Mouse (Mus musculus): ENCODE results near the gene Ndc1. TPM values are rescaled to one million over a fixed set of nuclear protein-coding genes. Genes with fewer than 3 reads are reported as not detected.

Ndc1 gene
- polyA plus RNA-seq, 1 experiment from 2014 or later = 47.4 TPM

DNA sequence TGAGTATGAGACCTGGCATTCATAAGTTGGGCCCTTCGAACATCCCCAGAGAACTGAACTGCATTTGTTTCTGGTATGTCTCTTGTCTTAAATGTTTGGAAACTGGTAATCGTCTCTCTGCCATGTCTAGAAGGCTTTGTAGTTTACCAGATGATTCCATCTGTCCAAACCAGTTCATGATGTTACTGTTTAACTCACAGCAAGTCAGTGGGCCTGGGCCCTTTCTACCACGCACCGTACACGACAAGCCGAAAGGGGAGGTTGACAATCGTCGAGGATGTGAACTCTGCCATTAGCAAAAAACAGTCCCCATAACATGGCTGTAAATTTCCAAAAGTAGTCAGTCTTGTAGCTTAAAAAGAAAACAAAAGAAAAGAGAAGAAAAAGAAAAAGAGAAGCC lies 71.2 kb downstream of the Ndc1 start:
- Histone ChIP-seq H3K27me3 (replicated peaks; ENCODE audit: control insufficient read depth, insufficient read depth, low read length) (peaks cover 52% of the 10 kb centered on the region), H3K4me2 (no peak overlapping the region), H3K9me3 (ENCODE audit: control insufficient read depth, low read length) (no peaks in the 10 kb centered on the region), H3K36me3 (ENCODE audit: control insufficient read depth, insufficient read depth, low read length) (no peaks in the 10 kb centered on the region), H3K4me1 (replicated peaks; ENCODE audit: control insufficient read depth, insufficient read depth, low read length) (peaks cover 15% of the 10 kb centered on the region), H3K27ac (ENCODE audit: low read depth, low read length) (no peak overlapping the region), H3K4me3 (ENCODE audit: low read depth, low read length) (no peak overlapping the region), H3K9ac (ENCODE audit: low read depth, low read length) (no peak overlapping the region)
- 83% methylated on average over 8 of the region's 8 CpGs for WGBS
- DNase-seq (ENCODE audit: low spot score) (no peak), ATAC-seq (replicated peaks; ENCODE audit: low FRiP score) (no peak)

DNA sequence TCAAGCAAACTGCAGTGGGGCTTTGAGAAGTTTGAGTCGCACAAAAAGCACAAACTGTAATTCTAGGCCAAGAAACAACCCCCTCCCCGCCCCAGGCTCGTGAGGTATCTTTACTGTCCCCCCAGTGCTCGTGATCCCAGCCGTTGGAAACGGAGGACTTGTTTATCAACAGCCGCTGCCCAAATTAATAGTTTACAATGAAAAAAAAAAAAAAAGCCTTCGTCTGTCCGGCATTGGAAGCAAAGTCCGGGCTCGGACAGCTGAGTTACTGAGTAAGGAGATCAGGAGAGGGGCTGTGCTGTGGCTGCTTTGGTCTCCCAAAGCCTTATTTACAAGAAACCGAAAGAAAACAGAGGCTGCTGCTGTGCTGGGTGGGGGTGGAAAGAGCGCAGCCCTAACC lies 72.7 kb downstream of the Ndc1 start:
- DNase-seq (ENCODE audit: low spot score) = no peak
- no peaks in the 10 kb centered on the region for H3K9me3 ChIP-seq (ENCODE audit: control insufficient read depth, low read length)
- peaks cover 5% of the 10 kb centered on the region for H3K4me1 ChIP-seq (replicated peaks; ENCODE audit: control insufficient read depth, insufficient read depth, low read length)
- H3K4me3 ChIP-seq (ENCODE audit: low read depth, low read length) = peak overlapping the region; percentile 31
- no peaks in the 10 kb centered on the region for H3K36me3 ChIP-seq (ENCODE audit: control insufficient read depth, insufficient read depth, low read length)
- no peak for ATAC-seq (replicated peaks; ENCODE audit: low FRiP score)
- H3K27me3 ChIP-seq (replicated peaks; ENCODE audit: control insufficient read depth, insufficient read depth, low read length) = peaks cover 40% of the 10 kb centered on the region
- peak overlapping the region; percentile 49 for H3K4me2 ChIP-seq
- no peak overlapping the region for H3K27ac ChIP-seq (ENCODE audit: low read depth, low read length)
- H3K9ac ChIP-seq (ENCODE audit: low read depth, low read length) = peak overlapping the region; percentile 4; the same call in 1 of the 2 replicates
- 23% methylated on average over 13 of the region's 13 CpGs for WGBS

DNA sequence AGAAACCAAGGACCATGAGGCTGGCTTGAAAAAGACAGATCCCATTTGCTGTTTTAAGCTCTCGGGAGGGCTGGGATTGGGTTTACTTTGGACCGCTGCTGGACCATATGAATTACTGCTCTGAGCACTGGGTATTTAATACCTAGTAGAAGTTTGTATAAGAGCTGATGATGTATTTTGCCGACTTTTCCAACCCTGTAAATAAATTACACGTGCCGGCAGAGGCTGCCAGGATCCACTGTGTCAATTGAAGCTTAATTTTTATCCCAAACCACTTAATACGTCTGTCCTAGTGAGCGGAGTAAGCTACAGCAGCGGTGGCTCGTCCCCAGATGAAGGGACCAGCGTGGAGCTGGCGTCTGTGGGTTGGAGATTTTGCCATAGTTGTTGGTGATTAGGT lies 74.7 kb downstream of the Ndc1 start:
- DNase-seq (ENCODE audit: low spot score) (no peak), ATAC-seq (replicated peaks; ENCODE audit: low FRiP score) (no peak)
- no peak overlapping the region for H3K27ac ChIP-seq (ENCODE audit: low read depth, low read length)
- no peaks in the 10 kb centered on the region for H3K36me3 ChIP-seq (ENCODE audit: control insufficient read depth, insufficient read depth, low read length)
- 74% methylated on average over 11 of the region's 11 CpGs for WGBS
- H3K9ac ChIP-seq (ENCODE audit: low read depth, low read length) = no peak overlapping the region
- H3K4me1 ChIP-seq (replicated peaks; ENCODE audit: control insufficient read depth, insufficient read depth, low read length) = no peaks in the 10 kb centered on the region
- no peaks in the 10 kb centered on the region for H3K9me3 ChIP-seq (ENCODE audit: control insufficient read depth, low read length)
- no peak overlapping the region for H3K4me3 ChIP-seq (ENCODE audit: low read depth, low read length)
- peaks cover 25% of the 10 kb centered on the region for H3K27me3 ChIP-seq (replicated peaks; ENCODE audit: control insufficient read depth, insufficient read depth, low read length)
- H3K4me2 ChIP-seq = no peak overlapping the region

DNA sequence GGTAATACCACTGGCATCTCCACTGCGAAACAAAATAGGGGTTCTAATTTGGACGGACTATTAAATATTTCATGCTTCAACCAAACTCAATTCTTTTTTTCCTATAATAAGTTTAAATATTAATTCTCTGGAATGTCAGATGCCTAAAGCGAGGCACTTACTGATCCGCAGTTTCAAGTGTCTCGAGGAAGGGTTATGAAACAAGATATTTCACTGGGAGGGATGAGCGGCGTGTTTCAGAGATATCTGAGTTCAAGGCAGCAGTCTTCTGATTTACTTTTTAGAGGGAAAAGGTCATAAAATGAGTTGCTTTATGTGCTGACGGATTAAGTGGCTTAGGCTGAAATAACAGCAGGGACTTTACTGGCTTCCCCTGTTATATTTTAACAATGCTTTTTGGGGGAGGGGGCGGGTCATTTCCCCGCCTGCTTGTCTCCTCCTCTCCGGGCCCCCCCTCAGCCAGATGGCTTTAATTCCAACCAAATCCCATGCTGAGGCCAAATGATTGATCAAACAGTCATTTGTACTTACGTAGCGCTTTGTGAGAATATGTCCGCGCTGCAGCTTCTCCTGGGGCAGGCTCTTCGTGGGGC lies 75.4 kb downstream of the Ndc1 start:
- no peak overlapping the region for H3K4me3 ChIP-seq (ENCODE audit: low read depth, low read length)
- no peaks in the 10 kb centered on the region for H3K36me3 ChIP-seq (ENCODE audit: control insufficient read depth, insufficient read depth, low read length)

DNA sequence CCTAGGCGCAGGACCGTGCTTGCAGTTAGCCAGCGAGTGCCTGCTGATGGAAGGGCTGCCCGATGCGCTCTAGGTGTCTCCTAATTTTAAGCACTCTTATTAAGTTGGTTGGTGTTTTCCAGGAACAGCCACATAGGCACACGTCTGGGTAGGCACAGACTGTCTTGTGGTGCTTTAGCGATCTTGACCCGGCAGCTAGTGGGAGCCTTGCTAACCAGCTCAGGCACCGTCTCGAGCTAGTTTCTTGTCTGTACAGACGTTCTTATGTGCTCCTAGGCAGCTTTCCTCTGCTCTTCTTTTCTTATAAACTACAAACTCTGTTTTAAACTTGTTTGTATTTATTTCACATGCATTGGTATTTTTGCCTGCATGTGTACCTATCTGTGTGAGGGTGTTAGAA lies 76.0 kb downstream of the Ndc1 start:
- DNase-seq (ENCODE audit: low spot score) (no peak), ATAC-seq (replicated peaks; ENCODE audit: low FRiP score) (no peak)
- H3K9ac ChIP-seq (ENCODE audit: low read depth, low read length) = no peak overlapping the region
- no peaks in the 10 kb centered on the region for H3K36me3 ChIP-seq (ENCODE audit: control insufficient read depth, insufficient read depth, low read length)
- no peak overlapping the region for H3K27ac ChIP-seq (ENCODE audit: low read depth, low read length)
- no peaks in the 10 kb centered on the region for H3K4me1 ChIP-seq (replicated peaks; ENCODE audit: control insufficient read depth, insufficient read depth, low read length)
- no peaks in the 10 kb centered on the region for H3K9me3 ChIP-seq (ENCODE audit: control insufficient read depth, low read length)
- peaks cover 12% of the 10 kb centered on the region for H3K27me3 ChIP-seq (replicated peaks; ENCODE audit: control insufficient read depth, insufficient read depth, low read length)
- no peak overlapping the region for H3K4me3 ChIP-seq (ENCODE audit: low read depth, low read length)
- H3K4me2 ChIP-seq = no peak overlapping the region
- WGBS = 70% methylated on average over 11 of the region's 11 CpGs

More for the DNA sequence above, 75.4 kb downstream of the Ndc1 start:
- Histone ChIP-seq H3K9ac (ENCODE audit: low read depth, low read length) (no peak overlapping the region), H3K27ac (ENCODE audit: low read depth, low read length) (no peak overlapping the region), H3K27me3 (replicated peaks; ENCODE audit: control insufficient read depth, insufficient read depth, low read length) (peaks cover 18% of the 10 kb centered on the region), H3K4me2 (no peak overlapping the region), H3K9me3 (ENCODE audit: control insufficient read depth, low read length) (no peaks in the 10 kb centered on the region), H3K4me1 (replicated peaks; ENCODE audit: control insufficient read depth, insufficient read depth, low read length) (no peaks in the 10 kb centered on the region)
- DNase-seq (ENCODE audit: low spot score) (no peak), ATAC-seq (replicated peaks; ENCODE audit: low FRiP score) (no peak)
- WGBS = 66% methylated on average over 16 of the region's 16 CpGs

DNA sequence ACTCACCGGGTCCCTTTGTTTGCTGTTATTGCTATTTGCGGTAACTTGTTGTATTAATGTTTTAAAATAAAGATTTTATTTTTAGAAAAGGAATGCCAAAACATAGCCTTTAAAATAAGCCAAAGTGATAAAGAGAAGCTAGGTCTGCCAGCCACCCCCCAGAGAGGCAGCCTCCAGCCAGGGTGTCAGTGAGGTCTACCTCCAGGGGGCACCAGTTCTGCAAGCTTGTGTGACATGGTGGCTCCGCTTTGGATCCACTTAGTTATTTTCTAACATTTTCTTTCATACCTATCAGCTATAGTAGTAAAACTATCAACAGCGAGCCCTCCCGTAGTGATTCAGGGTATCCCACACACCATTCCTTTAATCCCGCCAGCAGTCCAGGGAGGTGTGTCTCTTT lies 80.9 kb downstream of the Ndc1 start:
- DNase-seq (ENCODE audit: low spot score) (no peak), ATAC-seq (replicated peaks; ENCODE audit: low FRiP score) (no peak)
- no peaks in the 10 kb centered on the region for H3K4me1 ChIP-seq (replicated peaks; ENCODE audit: control insufficient read depth, insufficient read depth, low read length)
- no peak overlapping the region for H3K9ac ChIP-seq (ENCODE audit: low read depth, low read length)
- no peak overlapping the region for H3K4me2 ChIP-seq
- 85% methylated on average over 6 of the region's 6 CpGs for WGBS
- H3K27ac ChIP-seq (ENCODE audit: low read depth, low read length) = no peak overlapping the region
- H3K9me3 ChIP-seq (ENCODE audit: control insufficient read depth, low read length) = no peaks in the 10 kb centered on the region
- no peak overlapping the region for H3K4me3 ChIP-seq (ENCODE audit: low read depth, low read length)
- peaks cover 9% of the 10 kb centered on the region for H3K27me3 ChIP-seq (replicated peaks; ENCODE audit: control insufficient read depth, insufficient read depth, low read length)
- no peaks in the 10 kb centered on the region for H3K36me3 ChIP-seq (ENCODE audit: control insufficient read depth, insufficient read depth, low read length)

DNA sequence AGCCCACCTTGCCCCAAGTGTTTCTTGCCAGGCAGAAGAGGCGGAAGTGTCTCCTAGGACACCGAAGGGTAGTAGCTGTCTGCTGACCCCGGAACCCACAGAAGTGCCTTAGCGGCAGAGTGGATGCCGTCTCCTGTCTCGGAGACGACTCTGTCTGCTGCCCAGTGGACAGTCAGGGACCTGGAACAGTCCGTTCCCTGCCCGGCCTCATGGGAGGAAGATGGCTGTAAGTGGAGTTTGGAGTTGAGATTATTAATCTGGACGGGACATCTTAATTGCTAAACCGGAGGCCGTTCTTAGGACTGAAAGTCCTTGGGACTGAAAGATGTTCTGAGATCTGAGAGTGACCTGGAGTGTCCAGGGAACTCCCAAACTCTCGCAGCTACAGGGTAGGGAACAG lies 81.9 kb downstream of the Ndc1 start:
- H3K4me3 ChIP-seq (ENCODE audit: low read depth, low read length) = no peak overlapping the region
- no peak overlapping the region for H3K27ac ChIP-seq (ENCODE audit: low read depth, low read length)
- no peaks in the 10 kb centered on the region for H3K4me1 ChIP-seq (replicated peaks; ENCODE audit: control insufficient read depth, insufficient read depth, low read length)
- peaks cover 3% of the 10 kb centered on the region; the same call in 1 of the 2 replicates for H3K27me3 ChIP-seq (replicated peaks; ENCODE audit: control insufficient read depth, insufficient read depth, low read length)
- no peak overlapping the region for H3K4me2 ChIP-seq
- no peaks in the 10 kb centered on the region for H3K9me3 ChIP-seq (ENCODE audit: control insufficient read depth, low read length)
- DNase-seq (ENCODE audit: low spot score) (no peak), ATAC-seq (replicated peaks; ENCODE audit: low FRiP score) (no peak)
- H3K36me3 ChIP-seq (ENCODE audit: control insufficient read depth, insufficient read depth, low read length) = no peaks in the 10 kb centered on the region
- WGBS = 82% methylated on average over 13 of the region's 13 CpGs
- no peak overlapping the region for H3K9ac ChIP-seq (ENCODE audit: low read depth, low read length)

DNA sequence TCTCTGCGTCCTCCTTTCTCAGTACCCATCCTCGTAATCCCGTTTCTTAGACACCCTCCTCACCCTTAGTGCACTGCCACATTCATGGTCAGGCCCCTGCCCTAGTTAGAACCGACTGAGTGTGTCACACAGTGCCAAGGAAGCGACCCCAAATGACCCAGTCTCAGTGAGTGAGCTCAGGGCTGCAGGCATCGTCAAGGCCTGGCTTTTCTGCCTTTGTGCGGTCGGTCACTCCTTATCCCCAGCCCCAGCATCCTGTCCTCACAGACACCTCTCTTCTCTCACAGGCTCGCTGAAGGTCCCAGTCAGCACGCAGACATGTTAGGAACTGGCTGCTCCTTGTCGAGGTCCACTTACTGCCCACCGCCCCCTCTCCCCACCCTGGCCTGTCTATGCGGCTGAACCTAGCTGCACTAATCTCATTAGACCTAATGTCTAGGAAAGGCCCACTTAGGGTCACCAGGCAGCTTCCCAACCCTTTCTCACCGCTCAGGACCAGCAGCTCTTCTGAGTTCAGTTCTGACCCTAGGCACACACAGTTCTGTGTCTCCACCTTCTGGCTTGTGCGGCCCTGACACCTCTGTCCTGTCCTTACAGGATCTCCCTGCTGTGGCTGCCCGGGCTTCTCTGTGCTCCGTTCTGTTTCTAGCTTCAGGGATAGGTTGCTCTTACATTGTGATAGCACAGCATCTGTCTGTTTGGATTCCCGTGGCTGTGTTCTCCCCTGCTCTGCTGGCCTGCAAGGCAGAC lies 84.9 kb downstream of the Ndc1 start:
- WGBS = 73% methylated on average over 18 of the region's 18 CpGs
- no peak overlapping the region for H3K9ac ChIP-seq (ENCODE audit: low read depth, low read length)
- H3K4me2 ChIP-seq = no peak overlapping the region
- no peaks in the 10 kb centered on the region for H3K27me3 ChIP-seq (replicated peaks; ENCODE audit: control insufficient read depth, insufficient read depth, low read length)
- H3K4me3 ChIP-seq (ENCODE audit: low read depth, low read length) = no peak overlapping the region
- H3K4me1 ChIP-seq (replicated peaks; ENCODE audit: control insufficient read depth, insufficient read depth, low read length) = no peaks in the 10 kb centered on the region; the same call in 1 of the 2 replicates
- no peaks in the 10 kb centered on the region for H3K9me3 ChIP-seq (ENCODE audit: control insufficient read depth, low read length)
- no peaks in the 10 kb centered on the region for H3K36me3 ChIP-seq (ENCODE audit: control insufficient read depth, insufficient read depth, low read length)
- DNase-seq (ENCODE audit: low spot score) (no peak), ATAC-seq (replicated peaks; ENCODE audit: low FRiP score) (no peak)
- H3K27ac ChIP-seq (ENCODE audit: low read depth, low read length) = no peak overlapping the region
